Mouse (Mus musculus) embryonic fibroblast, embryonic 13.5 days (primary cell): ENCODE data around the gene Amotl2.

Experiments used
- CTCF ChIP-seq: IDR thresholded peaks from 2 replicates; pipeline ENCODE4 v1.5.1; 2011; ENCODE audit warnings: mild to moderate bottlenecking, control low read depth, low read length, moderate library complexity, borderline replicate concordance; ENCODE audit not compliant: insufficient read depth
- POLR2A ChIP-seq: IDR thresholded peaks from 2 replicates; pipeline ENCODE4 v1.6.1; 2011; ENCODE audit warnings: low read depth, mild to moderate bottlenecking, control low read depth, low read length, moderate library complexity

GRCm38 (mm10) chr9:102729876-102730413 lies 13.5 kb downstream of the Amotl2 start:
- TF ChIP-seq CTCF, result no peak
- no peak for TF ChIP-seq POLR2A
